ENCODE assay signal across 8 mouse cellular contexts in genomic region chr5:123228524-123228922, GRCm38 (mm10). TPM values are rescaled to one million over a fixed set of nuclear protein-coding genes. Genes with fewer than 3 reads are reported as not detected.
DNase-seq lines count a peak whose midpoint lies in the region; ATAC-seq and TF ChIP-seq lines count a peak whose summit lies in the region.

No protein-coding gene starts in this region.

- peak overlapping the region; percentile 84 for H3K9ac ChIP-seq in hindbrain, postnatal 0 days (replicated peaks; ENCODE audit: low read length)
- peak overlapping the region; percentile 86 for H3K9ac ChIP-seq in midbrain, postnatal 0 days (replicated peaks; ENCODE audit: low read length, poor library complexity, severe bottlenecking)

- no peaks in the 10 kb centered on the region for H3K9me3 ChIP-seq in hindbrain, postnatal 0 days (ENCODE audit: low read length)
- no peaks in the 10 kb centered on the region for H3K9me3 ChIP-seq in midbrain, postnatal 0 days (ENCODE audit: low read length)

- H3K36me3 ChIP-seq in hindbrain, postnatal 0 days (ENCODE audit: insufficient read depth, low read length): no peaks in the 10 kb centered on the region
- 0 out of 2 replicates have a peak, but pooled peaks cover 2% of the 10 kb centered on the region for H3K36me3 ChIP-seq in midbrain, postnatal 0 days (ENCODE audit: insufficient read depth, low read length)

- no peak for TF ChIP-seq CTCF in layer of hippocampus, adult 2 months (conservative IDR thresholded peaks at IDR 0.05)
- no peak for TF ChIP-seq CTCF in hindbrain, postnatal 0 days (IDR thresholded peaks at IDR 0.05; ENCODE audit: low read depth)
- TF ChIP-seq CTCF in midbrain, postnatal 0 days (IDR thresholded peaks at IDR 0.05): no peak

- ATAC-seq in hindbrain, postnatal 0 days: no peak
- no peak for ATAC-seq in midbrain, postnatal 0 days (ENCODE audit: low FRiP score)

- H3K27me3 ChIP-seq in hindbrain, postnatal 0 days (ENCODE audit: insufficient read depth, low read length): no peaks in the 10 kb centered on the region
- no peaks in the 10 kb centered on the region for H3K27me3 ChIP-seq in midbrain, postnatal 0 days (ENCODE audit: insufficient read depth, low read length)

- H3K4me3 ChIP-seq in layer of hippocampus, adult 2 months: peak overlapping the region; percentile 94
- H3K4me3 ChIP-seq in hindbrain, postnatal 0 days (ENCODE audit: low read length): peak overlapping the region; percentile 84
- peak overlapping the region; percentile 83 for H3K4me3 ChIP-seq in midbrain, postnatal 0 days (ENCODE audit: low read depth, low read length)

- WGBS in hindbrain, postnatal 0 days: 6% methylated on average over 15 of the region's 15 CpGs
- 9% methylated on average over 15 of the region's 15 CpGs for WGBS in midbrain, postnatal 0 days

- no peak for DNase-seq in layer of hippocampus, adult 2 months (ENCODE audit: low spot score in 2 of 2)
- no peak for DNase-seq in layer of hippocampus, adult 9-10 months (ENCODE audit: low spot score)
- peak; percentile 40 for DNase-seq in c-Kit-positive CD71-positive TER-119-positive erythroid progenitor cells, embryonic 14.5 days (ENCODE audit: low spot score)
- no peak for DNase-seq in hindbrain, postnatal 0 days (ENCODE audit: low spot score)
- no peak for DNase-seq in midbrain, postnatal 0 days (ENCODE audit: low spot score)
- DNase-seq in frontal cortex, postnatal 10 days (ENCODE audit: low spot score in 2 of 2): no peak
- DNase-seq in T-cell, adult 2 months (ENCODE audit: low spot score): no peak
- no peak for DNase-seq in frontal cortex, postnatal 14 days (ENCODE audit: low spot score in 2 of 2)

- peak overlapping the region; percentile 86 for H3K27ac ChIP-seq in layer of hippocampus, adult 2 months
- H3K27ac ChIP-seq in hindbrain, postnatal 0 days: peak overlapping the region; percentile 64; the same call in 1 of the 2 replicates
- H3K27ac ChIP-seq in midbrain, postnatal 0 days (ENCODE audit: low read depth, low read length): no peak overlapping the region

- H3K4me2 ChIP-seq in hindbrain, postnatal 0 days (ENCODE audit: low read depth, low read length): peak overlapping the region; percentile 81
- H3K4me2 ChIP-seq in midbrain, postnatal 0 days (ENCODE audit: low read depth, low read length, poor library complexity, severe bottlenecking): peak overlapping the region; percentile 75

- 0 out of 2 replicates have a peak, but pooled peaks cover 4% of the 10 kb centered on the region for H3K4me1 ChIP-seq in hindbrain, postnatal 0 days (ENCODE audit: insufficient read depth, low read length)
- H3K4me1 ChIP-seq in midbrain, postnatal 0 days (ENCODE audit: insufficient read depth, low read length): no peaks in the 10 kb centered on the region

RNA-seq across cellular contexts. Expression of gene Wdr66, which starts 23.4 kb away (rescaled TPM):
- total RNA-seq in layer of hippocampus, adult 2 months (2021): 1 to 10 TPM; 4.5 to 5.6 TPM
- 2.4 and 2.8 TPM in 2 replicates for total RNA-seq in hindbrain, postnatal 0 days (2014; rRNA removed)
- 0.69 and 1.4 TPM in 2 replicates for polyA plus RNA-seq in hindbrain, postnatal 0 days (2015; fragmentation: Nextera tagmentation; extraction: Ambion mirVana)
- 2.2 and 3.3 TPM in 2 replicates for total RNA-seq in midbrain, postnatal 0 days (2014; rRNA removed)
- polyA plus RNA-seq in midbrain, postnatal 0 days (2015; fragmentation: Nextera tagmentation; extraction: Ambion mirVana): 1.4 and 2.0 TPM in 2 replicates

RNA-seq across cellular contexts. Expression of gene Hpd, which starts 46.0 kb away (rescaled TPM):
- not detected for total RNA-seq in layer of hippocampus, adult 2 months (2021)
- not detected in 2 replicates for total RNA-seq in hindbrain, postnatal 0 days (2014; rRNA removed)
- polyA plus RNA-seq in hindbrain, postnatal 0 days (2015; fragmentation: Nextera tagmentation; extraction: Ambion mirVana): not detected in 2 replicates
- total RNA-seq in midbrain, postnatal 0 days (2014; rRNA removed): not detected in 2 replicates
- polyA plus RNA-seq in midbrain, postnatal 0 days (2015; fragmentation: Nextera tagmentation; extraction: Ambion mirVana): not detected in 2 replicates

RNA-seq across cellular contexts. Expression of gene Psmd9, which starts 59.3 kb away (rescaled TPM):
- total RNA-seq in layer of hippocampus, adult 2 months (2021): 10 to 100 TPM; 27.8 to 30.4 TPM
- 28.5 and 30.8 TPM in 2 replicates for total RNA-seq in hindbrain, postnatal 0 days (2014; rRNA removed)
- polyA plus RNA-seq in hindbrain, postnatal 0 days (2015; fragmentation: Nextera tagmentation; extraction: Ambion mirVana): 86.1 and 87.2 TPM in 2 replicates
- total RNA-seq in midbrain, postnatal 0 days (2014; rRNA removed): 26.1 and 26.5 TPM in 2 replicates
- 76.3 and 81.8 TPM in 2 replicates for polyA plus RNA-seq in midbrain, postnatal 0 days (2015; fragmentation: Nextera tagmentation; extraction: Ambion mirVana)
